Mouse (Mus musculus) layer of hippocampus, postnatal 36 days (tissue): ENCODE measurements around the gene Tns1. TPM values are rescaled to one million over a fixed set of nuclear protein-coding genes. Genes with fewer than 3 reads are reported as not detected.

Source experiments
- DNase-seq, 2 experiments: peaks; one replicate each; pipeline ENCODE4 v3.0.0; 2022
- total RNA-seq, 2 experiments: library from RNA; stranded (reverse); gene quantifications; 2 replicates each; pipeline ENCODE4 v1.2.3; 2021

Tns1 gene
- total RNA-seq, 2 experiments from 2014 or later: 34.5 to 48.6 TPM

GRCm38 (mm10) chr1:73930411-73931134 is 193.7 kb downstream of the Tns1 start:
- DNase-seq: no peak

DNA sequence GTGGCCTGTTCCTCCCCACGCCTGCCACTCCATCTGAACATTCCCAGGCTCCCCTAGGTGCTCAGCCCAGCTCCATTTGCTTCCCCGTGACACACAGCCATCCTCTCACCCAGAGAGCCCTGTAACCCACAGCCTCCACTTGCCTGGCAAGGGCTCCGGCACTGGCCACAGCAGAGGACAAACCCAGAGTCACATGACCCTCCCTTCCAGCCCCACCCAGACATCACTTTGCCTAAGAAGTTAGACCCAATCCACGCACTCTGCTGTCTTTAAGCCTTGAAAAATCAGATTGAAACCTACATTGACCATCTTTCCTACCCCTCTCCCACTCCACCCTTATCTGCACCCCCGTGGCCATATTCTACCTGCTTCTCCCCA is 194.3 kb downstream of the Tns1 start:
- no peak for DNase-seq

- no peak for DNase-seq
Measured at GRCm38 (mm10) chr1:73929211-73929951, 194.9 kb downstream of the Tns1 start.

GRCm38 (mm10) chr1:73928385-73928784 is 195.9 kb downstream of the Tns1 start:
- no peak for DNase-seq

DNA sequence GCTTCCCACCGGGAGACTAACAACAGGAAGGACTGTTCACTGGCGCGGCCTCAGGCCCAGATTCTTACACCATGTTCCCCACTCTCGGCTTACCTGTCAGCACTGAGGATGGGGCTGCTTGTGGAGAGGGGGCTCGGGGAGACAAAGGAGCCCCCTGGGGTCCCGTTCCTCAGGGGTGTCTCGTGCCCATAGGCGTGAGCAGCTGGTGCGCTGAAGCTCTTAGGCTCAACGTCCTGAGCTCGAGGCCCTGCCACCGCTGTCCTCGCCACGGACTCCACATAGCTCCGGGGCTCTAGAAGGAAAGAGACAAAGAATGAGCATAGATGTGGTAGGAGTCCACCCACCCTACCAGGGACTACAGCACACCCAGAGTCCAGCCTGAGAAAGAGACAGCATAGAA is 196.4 kb downstream of the Tns1 start:
- no peak for DNase-seq

- no peak for DNase-seq
Measured at GRCm38 (mm10) chr1:73926279-73926678, 198.0 kb downstream of the Tns1 start.

DNA sequence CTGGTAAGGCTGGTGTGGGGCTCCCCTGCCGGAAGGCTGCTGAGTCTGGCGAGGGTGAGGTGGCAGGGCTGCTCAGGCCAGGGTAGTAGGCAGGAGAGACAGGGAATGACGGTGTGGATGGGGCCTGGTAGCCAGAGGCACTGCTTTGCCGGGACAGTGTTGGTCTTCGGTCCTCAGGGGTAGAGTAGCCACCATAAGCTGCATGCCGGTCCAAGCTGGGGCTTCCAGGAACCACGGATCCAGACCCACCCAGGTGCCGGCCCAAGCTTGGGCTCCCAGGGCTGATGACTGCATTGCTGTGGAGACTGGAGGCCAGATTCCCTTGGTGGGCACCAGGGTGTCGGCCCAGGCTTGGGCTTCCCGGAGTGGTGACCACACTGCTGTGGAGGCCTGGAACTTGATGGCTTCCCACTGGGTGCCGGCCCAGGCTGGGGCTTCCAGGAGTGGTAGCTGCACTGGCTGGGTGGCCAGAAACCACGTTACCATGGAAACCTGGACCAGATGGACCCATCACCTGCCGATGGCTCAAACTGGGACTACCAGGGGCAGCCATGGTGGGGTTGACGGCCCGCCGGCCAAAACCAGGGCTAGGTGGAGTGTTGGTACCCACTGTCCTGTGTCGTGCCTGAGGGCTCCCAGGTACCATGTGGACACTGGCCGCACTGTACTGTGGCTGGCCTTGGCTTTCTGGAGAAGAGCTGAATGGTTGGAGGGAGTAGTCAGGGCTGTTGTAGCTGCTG is 199.2 kb downstream of the Tns1 start:
- no peak for DNase-seq

DNA sequence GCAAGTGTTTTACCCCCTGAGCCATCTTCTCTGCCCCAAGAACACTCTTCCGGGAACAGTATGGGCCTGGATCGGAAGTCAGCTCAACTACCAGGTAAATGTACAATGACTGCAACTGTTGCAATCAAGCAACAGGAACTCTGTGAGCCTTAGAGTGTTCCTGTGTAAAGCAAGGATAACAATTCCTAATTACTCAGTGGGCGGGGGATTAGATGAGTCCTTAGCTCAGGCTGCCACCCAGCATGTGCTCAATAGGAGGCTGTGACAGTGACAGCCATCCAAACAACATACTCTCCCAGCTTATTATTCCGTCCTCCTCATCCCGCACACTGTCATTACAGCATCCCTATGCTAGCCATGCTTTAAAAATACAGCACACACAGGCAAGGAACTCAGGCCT is 200.0 kb downstream of the Tns1 start:
- DNase-seq: no peak

GRCm38 (mm10) chr1:73923185-73923584 is 201.1 kb downstream of the Tns1 start:
- DNase-seq: no peak

DNA sequence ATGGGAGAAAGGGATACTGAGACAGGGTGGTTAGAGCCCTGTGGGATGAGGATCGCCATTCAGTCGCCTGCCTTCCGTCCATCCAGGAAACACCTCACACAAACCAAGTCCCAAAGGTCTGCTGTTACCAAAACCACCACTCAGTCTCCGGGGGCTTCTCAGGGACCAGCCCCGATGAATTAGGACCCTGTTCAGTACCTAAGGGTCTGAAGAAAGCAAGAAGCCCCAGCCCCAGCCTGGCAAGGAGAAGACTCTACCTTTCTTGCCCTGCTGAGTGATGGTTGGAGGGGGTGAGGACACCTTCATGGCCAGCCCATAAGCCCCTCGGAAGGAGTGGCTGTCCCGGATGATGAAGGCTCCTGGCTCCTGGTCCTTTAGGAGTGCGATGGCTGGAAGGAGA is 203.5 kb downstream of the Tns1 start:
- no peak for DNase-seq

- no peak for DNase-seq
Measured at GRCm38 (mm10) chr1:73919909-73920308, 204.3 kb downstream of the Tns1 start.

DNA sequence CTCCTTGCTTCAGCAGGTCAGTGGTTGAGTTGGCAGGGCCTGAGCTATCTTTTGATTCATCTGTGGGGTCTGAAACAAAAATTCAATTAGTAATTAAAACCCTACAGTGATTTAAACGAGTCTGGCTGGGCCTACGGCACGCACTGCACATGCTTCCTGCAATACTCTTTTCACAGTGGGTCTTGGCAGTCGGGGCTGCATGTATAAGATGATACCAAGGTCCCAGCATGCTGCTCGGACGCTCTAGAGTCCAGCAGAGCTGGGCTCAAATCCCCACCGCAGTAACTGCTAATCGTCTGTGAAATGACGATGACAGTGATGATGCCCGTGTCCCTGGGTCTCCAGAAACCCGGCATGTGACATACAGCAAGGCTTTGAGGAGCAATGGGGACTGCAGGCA is 206.2 kb downstream of the Tns1 start:
- DNase-seq: no peak

DNA sequence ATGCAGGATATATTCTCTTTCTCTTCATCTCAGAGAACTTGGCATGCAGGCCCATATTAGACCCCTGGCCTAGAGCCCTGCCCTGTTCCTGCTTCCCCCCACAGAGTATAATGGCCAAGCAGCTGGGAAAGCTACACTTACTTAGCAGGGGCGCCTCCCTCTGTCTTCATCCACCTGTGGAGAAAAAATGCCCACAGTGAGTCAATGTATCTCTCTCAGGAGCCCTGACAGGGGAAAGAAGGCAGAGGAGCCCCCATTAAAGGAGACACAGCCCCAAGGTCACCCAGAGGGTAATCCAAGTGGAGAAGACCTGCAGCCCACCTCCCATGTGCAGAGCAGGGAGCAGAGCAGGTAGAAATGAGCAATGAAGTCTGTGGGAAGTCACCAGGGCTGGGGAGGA is 208.0 kb downstream of the Tns1 start:
- DNase-seq: no peak

DNA sequence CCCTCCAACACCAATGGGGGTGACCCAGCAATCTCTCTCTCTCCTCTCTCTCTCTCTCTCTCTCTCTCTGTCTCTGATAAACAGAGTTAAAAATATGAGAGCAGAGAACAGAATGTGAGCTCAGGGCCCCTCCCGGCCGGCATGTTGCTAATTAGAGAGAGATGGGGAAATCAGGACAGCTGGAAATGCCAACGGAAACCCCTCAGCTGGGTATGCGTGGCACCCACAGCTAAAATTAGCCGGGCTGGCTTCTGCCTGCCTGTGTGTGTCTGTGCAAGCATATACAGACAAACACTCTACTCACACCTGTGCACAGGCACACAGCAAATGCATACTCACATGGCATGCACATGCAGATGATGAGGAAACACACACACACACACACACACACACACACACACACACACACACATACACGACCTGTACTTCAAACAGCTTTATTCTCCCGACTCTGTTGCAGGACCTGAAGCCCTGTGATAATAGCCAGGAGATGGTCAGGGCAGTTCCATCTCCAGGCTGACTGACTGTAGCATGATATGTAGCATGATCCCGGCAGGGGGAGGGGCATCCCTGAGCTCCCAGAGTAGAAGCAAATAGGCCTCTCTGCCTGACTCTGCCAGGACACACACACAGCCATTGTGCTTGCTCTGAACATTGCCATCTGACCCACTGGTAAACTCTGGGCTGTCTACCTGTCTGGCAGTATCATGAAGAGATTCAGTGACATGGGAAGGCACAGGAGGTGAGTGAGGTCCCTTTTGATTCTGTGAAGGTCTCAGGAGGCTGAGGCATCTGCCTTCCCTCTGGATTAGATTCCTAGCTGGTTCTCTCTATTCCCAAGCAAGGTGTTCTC is 208.8 kb downstream of the Tns1 start:
- peak; percentile 53 to 65 for DNase-seq

GRCm38 (mm10) chr1:73914076-73914475 is 210.2 kb downstream of the Tns1 start:
- no peak for DNase-seq

- DNase-seq: no peak
Measured at GRCm38 (mm10) chr1:73913071-73914005, 210.9 kb downstream of the Tns1 start.

DNA sequence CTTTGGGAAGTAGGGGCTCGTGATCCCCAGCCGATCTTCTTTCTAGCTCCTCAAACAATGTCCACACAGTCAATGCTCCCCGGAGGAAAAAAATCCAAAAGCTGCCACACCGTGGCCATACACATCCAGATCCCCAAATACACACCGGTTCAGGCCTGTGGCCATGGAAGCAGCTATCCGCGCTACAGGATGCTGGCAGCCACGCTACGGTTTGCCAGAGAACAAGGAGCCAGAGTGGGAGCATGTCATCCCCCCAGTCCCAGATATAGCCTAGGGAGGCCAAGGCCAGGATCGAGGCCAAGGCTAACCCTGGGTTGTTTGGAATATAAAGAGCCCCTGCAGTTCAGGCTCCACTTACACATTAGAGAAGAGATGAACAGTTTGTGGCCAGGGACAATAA is 211.8 kb downstream of the Tns1 start:
- no peak for DNase-seq

- DNase-seq: no peak
Measured at GRCm38 (mm10) chr1:73911981-73912380, 212.3 kb downstream of the Tns1 start.

DNA sequence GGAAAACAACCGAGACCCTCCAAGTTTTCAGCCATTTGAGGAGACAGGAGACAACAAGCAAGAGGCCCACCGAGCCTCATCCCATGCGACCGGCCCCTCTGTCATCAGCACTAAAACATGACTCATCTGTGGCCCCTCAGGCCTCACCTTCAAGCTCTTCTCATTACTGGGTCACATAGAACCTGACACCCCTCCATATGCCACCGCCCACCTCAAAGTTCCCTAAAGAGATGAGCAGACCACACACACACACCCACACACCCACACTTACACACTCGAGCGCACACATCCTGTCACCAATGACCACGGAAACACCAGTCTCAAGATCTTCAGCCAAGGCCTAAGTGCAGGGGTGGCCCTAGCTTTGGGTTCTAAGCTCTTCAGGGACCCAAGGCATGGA is 213.5 kb downstream of the Tns1 start:
- DNase-seq: no peak

- DNase-seq: no peak
Measured at GRCm38 (mm10) chr1:73910111-73910510, 214.1 kb downstream of the Tns1 start.
